Mouse (Mus musculus) left cerebral cortex, postnatal 4 days (tissue): ENCODE data around the gene Aldh2. TPM values are rescaled to one million over a fixed set of nuclear protein-coding genes. Genes with fewer than 3 reads are reported as not detected.
"Not testable (repeated sequence)": the region's sequence is repeated elsewhere in the genome, so short reads cannot be mapped to it uniquely, and the experiment has no call there.

ENCODE experiments used
- DNase-seq: peaks from one replicate; pipeline ENCODE4 v3.0.0-alpha.2; 2022
- intact Hi-C: fragments of 180-260 bp; cut with DNase I; formaldehyde crosslinking; loops from one replicate; pipeline ENCODE4 v1.15.1; 2025
- total RNA-seq, 2 experiments: library from RNA; stranded (reverse); gene quantifications; 2 replicates each; pipeline ENCODE4 v1.2.3; 2021

Gene Aldh2
- 10 to 100 TPM; 87.4 to 90.9 TPM for total RNA-seq

- peak; percentile 78 for DNase-seq
- intact Hi-C loops = no loop called here
Measured at GRCm38 (mm10) chr5:121593451-121594401, at the start of gene Aldh2. Gene Aldh2, minus strand, starts transcription at chr5:121593824.

- DNase-seq = no peak
- intact Hi-C loops = no loop called here
Measured at GRCm38 (mm10) chr5:121639601-121640000, 46.0 kb upstream of the Aldh2 start.

- intact Hi-C loops = no loop called here
- DNase-seq = no peak
Measured at GRCm38 (mm10) chr5:121637296-121637695, 43.7 kb upstream of the Aldh2 start.

DNA sequence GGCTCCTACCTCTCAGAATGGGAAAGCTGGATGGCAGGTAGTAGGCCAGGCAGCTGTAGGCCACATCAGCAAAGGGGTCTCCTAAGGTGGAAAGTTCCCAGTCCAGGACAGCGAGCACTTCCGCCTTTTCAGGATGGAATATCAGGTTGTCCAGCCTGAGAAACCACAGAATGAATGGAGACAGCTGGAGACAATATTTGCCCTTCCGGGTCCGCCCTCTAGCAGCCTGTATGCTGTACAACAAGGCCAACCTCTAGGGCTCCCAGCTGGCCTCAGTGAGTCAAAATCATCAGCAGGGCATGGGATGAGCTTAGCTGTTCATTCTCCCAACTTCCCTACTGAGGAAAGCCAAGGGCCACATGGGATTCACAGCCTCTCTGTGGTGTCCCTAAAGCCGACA lies 41.0 kb upstream of the Aldh2 start:
- no peak for DNase-seq
- intact Hi-C loops = no loop called here

DNA sequence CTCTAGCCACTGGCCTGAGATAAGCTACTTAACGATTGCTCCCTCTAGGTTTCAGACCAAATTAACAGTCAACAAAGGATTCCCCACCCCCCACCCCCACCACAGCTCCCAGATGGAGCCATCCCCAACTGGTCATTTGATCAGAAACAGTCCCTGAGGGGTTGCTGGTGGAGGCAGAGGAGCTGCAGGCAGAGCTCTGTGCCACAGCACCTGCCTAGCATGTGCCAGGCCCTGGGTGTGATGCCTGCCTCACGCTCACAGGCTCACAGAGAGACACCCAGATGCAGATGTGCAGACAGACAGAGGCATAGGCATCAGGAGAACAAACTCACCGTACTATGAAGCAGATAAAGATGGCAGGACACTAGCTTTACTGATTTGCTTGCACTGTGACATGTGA lies 39.2 kb upstream of the Aldh2 start:
- intact Hi-C loops = no loop called here

DNA sequence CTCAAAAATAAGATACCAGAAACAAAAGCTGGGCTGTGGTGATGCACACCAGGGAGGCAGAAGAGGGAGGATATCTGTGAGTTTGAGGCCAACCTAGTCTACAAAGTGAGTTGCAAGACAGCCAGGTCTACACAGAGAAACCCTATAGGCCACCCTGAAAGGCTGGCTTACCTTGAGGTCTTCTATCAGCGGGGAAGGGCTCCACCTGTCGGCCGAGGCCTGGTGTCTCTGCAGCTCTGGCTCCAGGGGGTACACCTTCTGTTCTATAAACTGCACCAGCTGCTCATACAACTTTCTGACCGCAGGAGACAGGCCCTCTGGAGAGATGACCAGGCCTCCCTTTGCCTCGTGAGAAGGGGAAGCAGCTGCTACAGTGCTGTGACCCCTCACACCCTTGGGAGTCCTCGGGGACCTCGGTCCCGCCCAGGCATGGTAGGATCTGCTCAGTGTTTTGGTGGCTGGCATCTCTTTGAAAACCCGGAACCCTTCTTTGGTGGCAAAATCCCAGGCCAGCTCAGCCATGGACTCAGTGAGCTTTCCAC lies 37.6 kb upstream of the Aldh2 start:
- intact Hi-C loops = not testable (repeated sequence)
- peak; percentile 15 for DNase-seq

More for the DNA sequence above, 39.2 kb upstream of the Aldh2 start:
- no peak for DNase-seq

GRCm38 (mm10) chr5:121627871-121628270 lies 34.2 kb upstream of the Aldh2 start:
- intact Hi-C loops = no loop called here
- DNase-seq = peak; percentile 81

DNA sequence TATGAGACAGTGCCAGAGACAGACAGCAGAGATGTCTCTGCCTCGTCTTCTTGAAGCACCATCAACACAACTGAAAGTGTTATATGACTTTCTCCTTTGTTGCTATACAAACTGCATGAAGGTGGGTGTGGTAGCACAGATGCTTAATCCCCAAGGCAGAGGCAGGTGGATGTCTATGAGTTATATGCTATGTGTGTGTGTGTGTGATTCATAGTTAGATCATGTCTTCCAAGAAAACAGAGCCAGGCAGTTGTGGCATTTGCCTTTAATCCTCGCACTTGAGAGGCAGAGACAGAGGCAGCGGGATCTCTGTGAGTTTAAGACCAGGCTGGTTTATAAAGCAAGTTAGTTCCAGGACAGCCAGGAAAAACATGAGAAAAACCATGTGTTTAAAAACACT lies 29.6 kb upstream of the Aldh2 start:
- no peak for DNase-seq
- intact Hi-C loops = no loop called here

DNA sequence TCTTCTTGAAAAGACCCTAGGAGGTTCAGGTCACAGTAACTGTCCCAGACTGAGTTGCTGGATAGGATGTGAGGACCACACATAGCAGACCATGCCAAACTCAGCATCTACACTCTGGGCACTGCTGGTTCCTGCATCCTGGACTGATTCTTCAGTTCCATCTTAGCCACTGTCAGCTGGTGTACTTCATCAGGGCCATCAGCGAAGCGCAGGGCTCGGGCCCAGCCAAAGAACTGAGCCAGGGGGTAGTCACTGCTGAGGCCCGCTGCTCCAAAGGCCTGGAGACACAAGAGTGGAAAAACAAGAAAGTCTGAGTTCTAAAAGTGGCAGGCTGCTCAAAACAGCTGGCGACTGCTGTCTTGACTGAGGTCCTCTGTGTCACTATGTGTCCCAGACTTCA lies 27.5 kb upstream of the Aldh2 start:
- no peak for DNase-seq
- intact Hi-C loops = loop anchor here (2.0 kb wide), 1 partner anchor 56 kb away; no protein-coding TSS in a partner anchor

GRCm38 (mm10) chr5:121618592-121619513 lies 25.2 kb upstream of the Aldh2 start, which contains the start of gene Acad12:
Gene Acad12, minus strand, starts transcription at chr5:121618938.
- DNase-seq = peak; percentile 89
- intact Hi-C loops = no loop called here

DNA sequence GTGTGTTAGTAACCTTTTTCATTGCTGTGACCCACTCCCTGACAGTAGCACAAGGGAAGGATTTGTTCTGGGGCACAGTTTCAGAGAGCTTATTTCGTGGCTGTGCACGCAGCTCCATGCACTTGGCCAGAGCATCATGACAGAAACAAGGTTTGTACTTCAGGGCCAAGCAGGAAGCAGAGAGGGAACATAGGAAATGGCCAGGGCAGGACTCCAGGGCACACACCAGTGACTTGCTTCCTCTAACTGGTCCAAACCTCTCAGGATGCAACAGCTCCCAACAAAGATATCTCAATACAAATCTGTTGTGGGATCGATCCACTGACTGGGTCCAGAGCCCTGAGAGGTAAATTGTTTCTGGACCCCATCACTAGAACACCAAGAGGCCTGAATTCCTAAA lies 21.3 kb upstream of the Aldh2 start:
- DNase-seq, intact Hi-C loops: not testable (repeated sequence)

DNA sequence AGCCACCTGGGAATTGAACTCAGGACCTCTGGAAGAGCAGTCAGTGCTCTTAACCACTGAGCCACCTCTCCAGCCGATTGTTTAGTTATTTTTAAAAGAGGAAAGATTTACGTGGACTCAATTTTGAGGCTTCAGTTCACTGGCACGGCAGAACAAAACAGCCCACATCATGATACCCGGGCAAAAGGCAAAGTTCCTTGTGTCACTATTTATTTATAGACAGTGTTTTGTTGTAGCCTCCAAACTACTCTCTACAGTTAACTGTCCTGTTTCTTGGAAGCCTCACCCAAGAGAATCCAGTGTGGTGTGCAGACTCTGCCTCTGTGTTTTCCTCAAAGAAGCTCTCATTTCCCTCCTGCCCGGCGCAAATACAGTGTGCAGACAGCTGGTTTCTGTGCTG lies 18.4 kb upstream of the Aldh2 start:
- no peak for DNase-seq
- intact Hi-C loops = no loop called here

- DNase-seq, intact Hi-C loops: not testable (repeated sequence)
Measured at GRCm38 (mm10) chr5:121609556-121610135, 16.0 kb upstream of the Aldh2 start.

DNA sequence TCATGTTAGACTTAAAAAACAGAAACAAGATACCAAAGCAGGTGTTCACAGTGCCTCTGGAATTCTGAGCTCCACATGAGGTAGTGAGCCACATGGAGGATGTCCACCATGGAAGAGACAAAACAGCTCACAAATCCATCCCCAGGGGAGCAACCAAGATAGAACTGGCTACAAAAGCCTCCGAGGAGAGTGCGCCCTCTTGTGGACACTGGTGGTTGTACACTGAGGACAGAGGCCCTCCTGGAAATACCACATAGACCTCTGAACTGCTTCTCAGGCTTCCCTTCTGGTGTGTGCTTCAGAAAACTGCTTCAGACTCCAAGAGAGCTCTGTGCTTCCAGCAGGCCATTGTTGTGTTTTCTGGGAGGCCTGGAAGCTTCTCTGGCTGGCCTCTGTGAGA lies 12.5 kb upstream of the Aldh2 start:
- intact Hi-C loops = no loop called here
- peak; percentile 74 for DNase-seq

- not testable (repeated sequence) for DNase-seq
- intact Hi-C loops = loop anchor here (5.0 kb wide), 1 partner anchor 42 kb away; no protein-coding TSS in a partner anchor
Measured at GRCm38 (mm10) chr5:121603815-121604214, 10.2 kb upstream of the Aldh2 start.

DNA sequence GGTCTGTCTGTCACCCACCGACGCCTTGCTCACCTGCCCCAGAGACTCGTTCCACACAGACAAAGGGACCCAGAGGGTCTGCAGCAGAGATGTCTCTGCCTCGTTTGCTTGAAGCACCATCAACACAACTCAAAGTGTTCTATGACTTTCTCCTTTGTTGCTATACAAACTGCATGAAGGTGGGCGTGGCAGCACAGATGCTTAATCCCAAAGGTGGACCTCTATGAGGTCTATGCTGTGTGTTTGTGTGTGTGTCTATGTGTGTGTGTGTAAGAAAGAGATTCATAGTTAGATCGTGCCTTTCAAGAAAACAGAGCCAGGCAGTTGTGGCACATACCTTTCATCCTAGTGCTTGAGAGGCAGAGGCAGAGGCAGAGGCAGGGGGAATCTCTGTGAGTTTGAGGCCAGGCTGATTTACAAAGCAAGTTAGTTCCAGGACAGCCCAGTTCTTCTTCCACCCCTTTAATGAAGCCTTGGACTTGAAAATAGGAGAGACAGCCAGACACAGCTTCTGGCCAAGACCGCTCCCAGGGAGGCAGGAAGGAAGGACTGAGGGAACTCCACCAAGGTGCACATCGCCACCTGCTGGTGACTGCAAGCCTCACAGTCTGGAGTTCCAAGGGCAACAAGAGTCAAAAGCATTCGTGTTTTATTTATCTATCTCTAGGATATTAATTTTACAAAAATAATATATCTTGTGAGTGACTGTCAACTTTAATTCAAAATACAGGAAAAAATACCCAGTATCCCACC lies 8.1 kb upstream of the Aldh2 start:
- intact Hi-C loops = loop anchor here (5.0 kb wide), 1 partner anchor 39 kb away; no protein-coding TSS in a partner anchor
- DNase-seq = peak; percentile 89

GRCm38 (mm10) chr5:121598871-121599610 lies 5.4 kb upstream of the Aldh2 start:
- DNase-seq = no peak

GRCm38 (mm10) chr5:121597991-121598537 lies 4.4 kb upstream of the Aldh2 start:
- no peak for DNase-seq
- intact Hi-C loops = no loop called here

More at GRCm38 (mm10) chr5:121598871-121599610, 5.4 kb upstream of the Aldh2 start:
- intact Hi-C loops = no loop called here

DNA sequence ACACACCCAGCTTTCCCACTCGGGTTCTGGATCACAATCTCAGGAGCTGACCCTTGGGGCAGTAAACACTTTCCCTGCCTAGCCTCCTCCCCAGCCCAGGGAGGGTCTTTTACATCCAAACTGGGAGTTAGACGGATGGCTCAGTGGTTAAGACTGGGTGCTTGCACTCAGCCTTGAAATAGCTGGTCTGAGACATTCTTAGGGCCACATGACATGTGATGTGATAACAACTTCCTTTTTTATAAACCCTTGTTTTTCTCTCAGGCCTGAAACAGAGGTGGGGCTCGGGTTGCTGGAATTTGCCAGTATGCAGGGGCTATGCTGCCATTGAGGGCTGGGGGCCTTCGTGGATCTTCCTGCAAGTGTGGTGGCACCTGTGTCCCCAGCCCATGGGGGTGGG lies 3.7 kb upstream of the Aldh2 start:
- intact Hi-C loops = no loop called here

More for the DNA sequence above, 3.7 kb upstream of the Aldh2 start:
- DNase-seq = no peak
